Mouse (Mus musculus): ENCODE results near the gene Wfikkn1. TPM values are rescaled to one million over a fixed set of nuclear protein-coding genes. Genes with fewer than 3 reads are reported as not detected.

Gene Wfikkn1
- total RNA-seq, 2 experiments from 2014 or later: 0.62 to 0.96 TPM

DNA sequence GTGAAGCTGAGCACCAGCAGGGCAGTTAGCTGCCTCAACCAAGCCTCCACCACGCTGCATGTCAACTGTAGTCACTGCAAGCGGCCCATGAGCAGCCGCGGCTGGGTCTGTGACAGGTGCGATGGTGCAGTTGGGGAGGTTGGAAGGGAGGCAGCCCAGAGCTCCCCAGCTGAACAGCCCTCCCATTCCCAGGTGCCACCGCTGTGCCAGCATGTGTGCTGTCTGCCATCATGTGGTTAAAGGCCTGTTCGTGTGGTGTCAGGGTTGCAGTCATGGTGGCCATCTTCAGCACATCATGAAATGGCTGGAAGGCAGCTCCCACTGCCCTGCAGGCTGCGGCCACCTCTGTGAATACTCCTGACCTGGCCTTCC, 52.4 kb downstream of the Wfikkn1 start:
- no peak for DNase-seq
- intact Hi-C loops (cut with DNase I): no loop called here

Small RNA genes lying within 50 kb of the gene (microRNA-seq; reads per million reads assigned to microRNA genes)
- 1.2 to 1.7 reads per million in 2 experiments for gene Mir3082

Other genes with a start within 250 kb of the Wfikkn1 start
- gene Gng13, start 163.7 kb downstream of the Wfikkn1 start, total RNA-seq (2021): 1 to 10 TPM in 1 of 2 experiments, under 1 TPM in 1; 0.38 to 1.9 TPM
- gene Chtf18, start 153.4 kb downstream of the Wfikkn1 start, total RNA-seq (2021): 1 to 10 TPM; 4.2 to 5.1 TPM
- 1 to 10 TPM; 4.6 to 5.7 TPM for gene Rpusd1, start 153.2 kb downstream of the Wfikkn1 start, total RNA-seq (2021)
- gene Mslnl, start 144.8 kb downstream of the Wfikkn1 start, total RNA-seq (2021): not detected
- 10 to 100 TPM; 38.5 to 40.6 TPM for gene Msln, start 126.5 kb downstream of the Wfikkn1 start, total RNA-seq (2021)
- gene Narfl, start 107.1 kb downstream of the Wfikkn1 start, total RNA-seq (2021): 10 to 100 TPM; 43.2 to 49.3 TPM
- gene Haghl, start 95.2 kb downstream of the Wfikkn1 start, total RNA-seq (2021): 10 to 100 TPM; 23.8 to 25.7 TPM
- gene Ccdc78, start 94.3 kb downstream of the Wfikkn1 start, total RNA-seq (2021): under 1 TPM in 1 of 2 experiments, not detected in 1; 0.14 TPM
- 10 to 100 TPM; 37.8 to 38.9 TPM for gene Fam173a, start 88.0 kb downstream of the Wfikkn1 start, total RNA-seq (2021)
- gene AC134908.4, start 85.2 kb downstream of the Wfikkn1 start, total RNA-seq (2021): not detected
- gene Metrn, start 83.7 kb downstream of the Wfikkn1 start, total RNA-seq (2021): 10 to 100 TPM; 59.7 to 60.9 TPM
- 1 to 10 TPM in 1 of 2 experiments, under 1 TPM in 1; 0.67 to 1.2 TPM for gene Fbxl16, start 71.8 kb downstream of the Wfikkn1 start, total RNA-seq (2021)
- gene Wdr24, start 57.2 kb downstream of the Wfikkn1 start, total RNA-seq (2021): 10 to 100 TPM; 10.1 to 12.2 TPM
- gene Jmjd8, start 52.0 kb downstream of the Wfikkn1 start, total RNA-seq (2021): 10 to 100 TPM; 33.7 to 34.5 TPM
- 100 to 1,000 TPM; 123 to 132 TPM for gene Stub1, start 47.5 kb downstream of the Wfikkn1 start, total RNA-seq (2021)
- gene Rhbdl1, start 43.6 kb downstream of the Wfikkn1 start, total RNA-seq (2021): 1 to 10 TPM; 2.2 to 2.6 TPM
- 1 to 10 TPM; 4.2 to 4.7 TPM for gene Gm20683, start 39.1 kb downstream of the Wfikkn1 start, total RNA-seq (2021)
- gene Rhot2, start 36.0 kb downstream of the Wfikkn1 start, total RNA-seq (2021): 10 to 100 TPM; 80.4 to 86.5 TPM
- gene Wdr90, start 19.4 kb downstream of the Wfikkn1 start, total RNA-seq (2021): 1 to 10 TPM; 3.9 to 6.2 TPM
- gene Mcrip2, start 12.1 kb downstream of the Wfikkn1 start, total RNA-seq (2021): 100 to 1,000 TPM; 191 to 218 TPM
- gene Mettl26, start 5.8 kb downstream of the Wfikkn1 start, total RNA-seq (2021): 10 to 100 TPM; 15.4 to 15.7 TPM
- gene Rab40c, start 38.9 kb upstream of the Wfikkn1 start, total RNA-seq (2021): 10 to 100 TPM; 13.4 to 18.8 TPM
- 10 to 100 TPM; 76.6 to 78.5 TPM for gene Pigq, start 64.1 kb upstream of the Wfikkn1 start, total RNA-seq (2021)
- not detected for gene Nhlrc4, start 64.1 kb upstream of the Wfikkn1 start, total RNA-seq (2021)
- not detected for gene A930017K11Rik, start 71.7 kb upstream of the Wfikkn1 start, total RNA-seq (2021)
- 10 to 100 TPM; 12.6 to 13.5 TPM for gene Capn15, start 104.9 kb upstream of the Wfikkn1 start, total RNA-seq (2021)
- gene Rab11fip3, start 188.7 kb upstream of the Wfikkn1 start, total RNA-seq (2021): 10 to 100 TPM; 23.4 to 24.1 TPM
- 10 to 100 TPM; 14.4 to 16.7 TPM for gene Decr2, start 209.5 kb upstream of the Wfikkn1 start, total RNA-seq (2021)
- 1 to 10 TPM; 3.6 to 5.2 TPM for gene Nme4, start 214.7 kb upstream of the Wfikkn1 start, total RNA-seq (2021)
- 1 to 10 TPM; 1.9 to 2.2 TPM for gene Tmem8, start 232.4 kb upstream of the Wfikkn1 start, total RNA-seq (2021)
- gene Mrpl28, start 242.6 kb upstream of the Wfikkn1 start, total RNA-seq (2021): 100 to 1,000 TPM in 1 of 2 experiments, 10 to 100 TPM in 1; 92.2 to 101 TPM

Measured in heart, postnatal 10 days (tissue).